Mouse (Mus musculus) heart, postnatal 0 days (tissue): Measurements from ENCODE around the gene Sypl.

Experiments used
- CTCF ChIP-seq: IDR thresholded peaks from 2 replicates; pipeline ENCODE4 v1.5.1; 2016; ENCODE audit warnings: antibody characterized with exemption, control low read depth, low read depth
- EP300 ChIP-seq: IDR thresholded peaks from 2 replicates; pipeline ENCODE4 v1.6.1; 2016; ENCODE audit warnings: antibody characterized with exemption, low read depth

DNA sequence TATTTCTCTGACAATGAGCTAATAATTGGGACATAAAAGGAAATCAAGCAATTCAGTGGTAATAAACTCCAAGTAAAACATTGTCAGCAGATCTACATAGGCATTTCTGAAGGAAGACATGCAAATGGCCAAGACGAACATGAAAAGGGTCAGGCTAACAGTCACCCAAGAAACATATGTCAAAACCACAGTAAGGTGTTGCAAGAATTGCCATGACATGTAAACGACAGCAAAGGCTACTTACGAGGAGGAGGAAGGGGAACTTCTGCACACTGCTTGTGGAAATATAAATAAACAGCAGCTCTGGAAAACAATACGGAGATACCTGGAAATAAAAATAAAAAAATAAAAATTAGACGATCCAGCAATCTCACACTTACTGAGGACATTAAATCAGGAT lies 40.9 kb upstream of the Sypl start:
- no peak for TF ChIP-seq CTCF
- no peak for TF ChIP-seq EP300
